8 mouse cellular contexts compared by ENCODE assay signal in the genomic region with DNA sequence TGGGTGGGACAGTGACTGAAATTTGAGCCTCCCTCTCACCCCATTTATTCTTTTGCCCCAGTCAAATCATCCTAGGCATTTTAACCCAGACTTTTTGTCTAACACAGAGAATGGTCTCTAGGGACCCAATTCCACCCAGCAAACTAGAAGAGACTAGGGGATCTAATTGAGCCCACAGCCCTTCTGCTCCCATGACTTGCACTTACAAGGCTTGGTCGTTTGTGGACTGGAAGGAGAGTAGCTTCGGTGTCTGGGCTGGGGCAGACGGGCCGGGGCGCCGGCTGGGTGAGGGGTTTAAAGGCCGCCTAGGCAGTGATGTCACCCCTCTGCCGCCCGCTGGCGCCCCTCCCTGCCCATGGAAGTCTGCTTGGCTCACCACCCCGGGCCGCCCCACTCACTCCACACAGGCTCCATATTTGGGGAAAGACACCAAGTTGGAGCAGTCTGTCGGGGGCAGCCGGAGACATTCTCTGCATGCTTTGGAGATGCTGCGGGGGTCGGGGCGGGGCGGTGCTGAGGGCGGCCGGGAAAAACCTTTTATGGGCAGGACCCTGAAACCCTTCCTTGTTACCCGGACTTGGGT. TPM values are rescaled to one million over a fixed set of nuclear protein-coding genes. Genes with fewer than 3 reads are reported as not detected.
DNase-seq lines count a peak whose midpoint lies in the region; ATAC-seq lines count a peak whose summit lies in the region.

A gene (minus strand): TSS at position 431 of the 583 bp plus-strand sequence.

- H3K27me3 ChIP-seq in forebrain, embryonic 13.5 days, result peaks cover 4% of the 10 kb centered on the region; the same call in 1 of the 2 replicates
- peaks cover 23% of the 10 kb centered on the region for H3K27me3 ChIP-seq in liver, embryonic 12.5 days (replicated peaks)

- H3K9me3 ChIP-seq in forebrain, embryonic 13.5 days (replicated peaks), result no peaks in the 10 kb centered on the region
- H3K9me3 ChIP-seq in liver, embryonic 12.5 days (replicated peaks), result no peaks in the 10 kb centered on the region

- no peak for ATAC-seq in forebrain, embryonic 13.5 days
- ATAC-seq in liver, embryonic 12.5 days, result no peak

- peak within 1 kb of the TSS; percentile 22; the same call in 1 of the 2 replicates for H3K9ac ChIP-seq in forebrain, embryonic 13.5 days
- no peak within 1 kb of the TSS for H3K9ac ChIP-seq in liver, embryonic 12.5 days

- no peak within 1 kb of the TSS for H3K4me3 ChIP-seq in forebrain, embryonic 13.5 days
- H3K4me3 ChIP-seq in liver, embryonic 12.5 days, result peak within 1 kb of the TSS; percentile 19; the same call in 1 of the 2 replicates

- 9% methylated on average over 21 of the region's 21 CpGs for WGBS in forebrain, embryonic 13.5 days
- WGBS in liver, embryonic 12.5 days (ENCODE audit: insufficient replicate concordance), result 19% methylated on average over 21 of the region's 21 CpGs

- H3K27ac ChIP-seq in forebrain, embryonic 13.5 days, result no peak within 1 kb of the TSS
- H3K27ac ChIP-seq in liver, embryonic 12.5 days, result no peak within 1 kb of the TSS

- peaks cover 32% of the 10 kb centered on the region for H3K36me3 ChIP-seq in forebrain, embryonic 13.5 days (ENCODE audit: poor library complexity, severe bottlenecking)
- H3K36me3 ChIP-seq in liver, embryonic 12.5 days, result peaks cover 36% of the 10 kb centered on the region

- H3K4me1 ChIP-seq in forebrain, embryonic 13.5 days, result peaks cover 14% of the 10 kb centered on the region; the same call in 1 of the 2 replicates
- H3K4me1 ChIP-seq in liver, embryonic 12.5 days, result peaks cover 20% of the 10 kb centered on the region; the same call in 1 of the 2 replicates

- peak within 1 kb of the TSS; percentile 39 for H3K4me2 ChIP-seq in forebrain, embryonic 13.5 days
- H3K4me2 ChIP-seq in liver, embryonic 12.5 days, result peak within 1 kb of the TSS; percentile 46

- DNase-seq in thymus, postnatal 0 days (ENCODE audit: low spot score), result no peak
- no peak for DNase-seq in thymus, postnatal 10 days (ENCODE audit: low spot score in 2 of 2)
- DNase-seq in heart, postnatal 4 days, result peak; percentile 72
- peak; percentile 37 for DNase-seq in retina, postnatal 1 day
- DNase-seq in thymus, postnatal 14 days, result no peak
- DNase-seq in c-Kit-positive CD71-positive TER-119-positive erythroid progenitor cells, embryonic 14.5 days (ENCODE audit: low spot score), result no peak

RNA-seq across cellular contexts. Expression of the gene that starts here (rescaled TPM):
- polyA plus RNA-seq in thymus, postnatal 0 days (2015; fragmentation: Nextera tagmentation; extraction: Ambion mirVana), result 13.0 and 16.2 TPM in 2 replicates
- polyA plus RNA-seq in forebrain, embryonic 13.5 days (2015; fragmentation: Nextera tagmentation; extraction: Ambion mirVana), result 2.5 and 3.1 TPM in 2 replicates
- total RNA-seq in heart, postnatal 4 days (2021), result 100 to 1,000 TPM; 111 to 124 TPM
- 9.2 and 11.0 TPM in 2 replicates for polyA plus RNA-seq in liver, embryonic 12.5 days (2016; fragmentation: Nextera tagmentation; extraction: Ambion mirVana)

Comparison
In these comparisons a context has a peak if more than half of its experiments do, and no peak if none do; other contexts are left out.
1. DNase-seq: peak in heart, postnatal 4 days (single experiment) and retina, postnatal 1 day (single experiment); none in thymus, postnatal 0 days (single experiment), thymus, postnatal 10 days (0 of 2), thymus, postnatal 14 days (single experiment) and c-Kit-positive CD71-positive TER-119-positive erythroid progenitor cells, embryonic 14.5 days (single experiment).